Mouse (Mus musculus): ENCODE measurements around the gene Calhm3.

DNA sequence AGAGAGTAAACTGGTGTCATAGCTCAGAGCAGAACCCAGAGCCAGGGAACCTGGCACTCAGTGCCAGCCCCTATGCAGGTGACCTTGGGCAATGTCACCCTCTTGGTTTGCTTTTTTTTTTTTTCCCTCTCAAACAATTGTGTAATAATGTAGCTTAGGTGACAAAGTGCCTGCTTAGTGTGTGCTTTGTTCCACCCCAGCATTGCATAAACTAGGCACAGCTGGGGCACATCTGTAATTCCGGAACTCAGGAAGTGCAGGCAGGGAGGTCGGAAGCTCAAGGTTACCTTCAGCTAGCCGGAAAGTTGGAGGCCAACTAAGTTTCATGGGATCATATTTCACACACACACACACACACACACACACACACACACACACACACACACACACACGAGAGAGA is 7.7 kb downstream of the Calhm3 start:
- TF ChIP-seq CTCF (IDR thresholded peaks at IDR 0.05; ENCODE audit: low read depth, low read length) (no peak), POLR2AphosphoS5 (IDR thresholded peaks at IDR 0.05; ENCODE audit: insufficient replicate concordance, low read depth, low read length) (no peak), GATA1 (IDR thresholded peaks at IDR 0.05; ENCODE audit: borderline replicate concordance, low read length) (no peak), GATA2 (IDR thresholded peaks at IDR 0.05; ENCODE audit: borderline replicate concordance, low read depth, low read length) (no peak)

Data from G1E (cell line).